Mouse (Mus musculus): ENCODE data around the gene Wfdc3. TPM values are rescaled to one million over a fixed set of nuclear protein-coding genes. Genes with fewer than 3 reads are reported as not detected.
A peak's percentile ranks its signal among the peaks of the same experiment; 100 is the strongest.

Gene Wfdc3
- polyA plus RNA-seq, 1 experiment from 2014 or later = 0.64 TPM

- no peaks in the 10 kb centered on the region for H3K9me3 ChIP-seq (replicated peaks; ENCODE audit: low read length)
- no peak overlapping the region for H3K27ac ChIP-seq
- no peak for ATAC-seq (replicated peaks; ENCODE audit: low FRiP score, low read depth)
- no peak overlapping the region for H3K9ac ChIP-seq (ENCODE audit: low read depth, low read length)
- WGBS = 94% methylated on average over 2 of the region's 2 CpGs
- H3K4me2 ChIP-seq (ENCODE audit: low read length) = no peak overlapping the region
- no peak for DNase-seq (ENCODE audit: low spot score)
- H3K4me3 ChIP-seq (replicated peaks; ENCODE audit: low read depth, low read length) = no peak overlapping the region
- TF ChIP-seq CTCF (IDR thresholded peaks at IDR 0.05; ENCODE audit: low read depth) = no peak
- H3K27me3 ChIP-seq (ENCODE audit: insufficient read depth, low read length) = no peaks in the 10 kb centered on the region
- H3K4me1 ChIP-seq (replicated peaks; ENCODE audit: insufficient read depth, low read length) = no peaks in the 10 kb centered on the region
- peaks cover 65% of the 10 kb centered on the region for H3K36me3 ChIP-seq (ENCODE audit: insufficient read depth, low read length)
Measured at GRCm38 (mm10) chr2:164761502-164761901, 15.8 kb upstream of the Wfdc3 start.

DNA sequence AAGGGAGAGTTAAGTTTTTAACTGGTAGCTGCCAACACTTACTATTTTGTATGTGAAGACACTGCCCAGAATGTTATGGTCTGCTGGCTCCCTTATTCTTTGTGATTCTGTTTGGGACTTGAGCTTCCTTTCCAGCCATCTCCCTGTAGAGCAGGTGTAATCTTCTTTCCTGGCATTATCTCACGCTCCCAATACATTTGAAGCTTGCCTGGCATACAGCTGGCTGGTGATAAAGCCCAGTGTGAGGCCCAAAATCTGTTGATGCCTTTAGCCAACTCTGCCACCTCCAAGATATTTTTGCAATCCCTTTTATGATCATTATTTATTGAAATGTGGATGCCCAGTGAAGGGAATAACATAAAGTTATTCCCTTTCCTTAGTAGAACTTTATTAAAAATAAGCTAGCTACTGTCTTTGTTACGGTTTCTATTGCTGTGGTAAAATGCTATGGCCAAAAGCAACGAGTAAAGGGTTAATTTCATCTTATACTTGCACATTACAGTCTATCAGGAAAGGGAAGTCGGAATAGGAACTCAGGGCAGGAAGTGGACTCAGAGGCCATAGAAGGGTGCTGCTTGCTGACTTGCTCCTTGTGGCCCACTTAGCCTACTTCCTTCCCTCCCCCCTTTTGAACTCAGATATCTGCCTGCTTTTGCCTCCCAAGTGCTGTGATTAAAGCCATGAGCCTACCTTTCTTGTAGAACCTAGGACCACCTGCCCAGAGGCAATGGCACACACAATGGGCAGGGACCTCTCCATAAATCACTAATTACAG lies 14.5 kb upstream of the Wfdc3 start:
- WGBS = 76% methylated on average over 4 of the region's 4 CpGs
- DNase-seq (ENCODE audit: low spot score) (no peak), ATAC-seq (replicated peaks; ENCODE audit: low FRiP score, low read depth) (no peak)
- H3K27me3 ChIP-seq (ENCODE audit: insufficient read depth, low read length) = no peaks in the 10 kb centered on the region
- no peak overlapping the region for H3K9ac ChIP-seq (ENCODE audit: low read depth, low read length)
- no peak overlapping the region for H3K27ac ChIP-seq
- TF ChIP-seq CTCF (IDR thresholded peaks at IDR 0.05; ENCODE audit: low read depth) = no peak
- peaks cover 66% of the 10 kb centered on the region for H3K36me3 ChIP-seq (ENCODE audit: insufficient read depth, low read length)
- no peak overlapping the region for H3K4me2 ChIP-seq (ENCODE audit: low read length)
- no peaks in the 10 kb centered on the region for H3K4me1 ChIP-seq (replicated peaks; ENCODE audit: insufficient read depth, low read length)
- no peak overlapping the region for H3K4me3 ChIP-seq (replicated peaks; ENCODE audit: low read depth, low read length)
- no peaks in the 10 kb centered on the region for H3K9me3 ChIP-seq (replicated peaks; ENCODE audit: low read length)

DNA sequence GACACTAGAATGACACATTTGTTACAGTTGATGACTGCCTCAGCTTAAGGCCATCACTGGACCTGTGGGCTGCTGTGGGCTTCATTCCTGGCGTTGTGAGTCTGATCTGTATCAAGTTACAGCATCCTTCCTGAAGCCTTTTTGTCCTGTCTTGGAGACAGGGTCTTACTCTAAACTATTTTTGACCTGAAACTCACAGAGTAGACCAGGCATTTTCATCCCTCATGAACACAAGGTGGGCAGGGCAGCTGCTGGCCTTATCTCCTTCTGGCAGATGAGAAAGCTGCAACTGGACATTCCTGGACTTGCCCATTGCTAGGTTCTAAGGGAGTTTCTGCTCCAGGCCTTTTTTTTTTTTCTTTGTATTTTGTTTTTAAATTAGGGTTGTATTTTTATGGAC lies 13.0 kb upstream of the Wfdc3 start:
- Histone ChIP-seq H3K9ac (ENCODE audit: low read depth, low read length) (no peak overlapping the region), H3K27me3 (ENCODE audit: insufficient read depth, low read length) (no peaks in the 10 kb centered on the region), H3K27ac (no peak overlapping the region), H3K36me3 (ENCODE audit: insufficient read depth, low read length) (peaks cover 75% of the 10 kb centered on the region), H3K4me3 (replicated peaks; ENCODE audit: low read depth, low read length) (no peak overlapping the region), H3K9me3 (replicated peaks; ENCODE audit: low read length) (no peaks in the 10 kb centered on the region), H3K4me2 (ENCODE audit: low read length) (no peak overlapping the region), H3K4me1 (replicated peaks; ENCODE audit: insufficient read depth, low read length) (no peaks in the 10 kb centered on the region)
- no peak for DNase-seq (ENCODE audit: low spot score)
- TF ChIP-seq CTCF (IDR thresholded peaks at IDR 0.05; ENCODE audit: low read depth) = no peak
- WGBS = 32% methylated on average over 1 of the region's 1 CpGs
- ATAC-seq (replicated peaks; ENCODE audit: low FRiP score, low read depth) = no peak

DNA sequence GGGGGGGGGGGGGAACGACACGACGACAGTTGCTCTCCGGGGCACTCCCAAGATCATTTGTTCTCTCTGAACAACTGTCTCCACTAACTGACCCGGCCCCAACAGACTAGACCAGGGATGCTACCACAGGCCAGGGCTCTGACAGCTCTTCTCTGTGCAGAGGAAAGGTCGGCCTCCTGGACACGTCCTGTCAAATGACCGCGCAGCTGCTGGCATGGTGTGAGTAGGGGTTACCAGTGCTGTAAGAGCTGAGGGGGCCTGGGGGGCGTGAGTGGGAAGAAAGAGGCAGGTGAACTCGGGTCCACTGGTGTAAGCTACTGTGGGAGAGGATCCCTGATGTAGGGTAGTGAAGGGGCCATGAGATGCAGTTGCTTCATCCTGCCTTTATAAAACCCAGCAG lies 12.1 kb upstream of the Wfdc3 start:
- Histone ChIP-seq H3K4me3 (replicated peaks; ENCODE audit: low read depth, low read length) (no peak overlapping the region), H3K4me1 (replicated peaks; ENCODE audit: insufficient read depth, low read length) (no peaks in the 10 kb centered on the region), H3K4me2 (ENCODE audit: low read length) (no peak overlapping the region), H3K27ac (no peak overlapping the region), H3K9ac (ENCODE audit: low read depth, low read length) (no peak overlapping the region), H3K27me3 (ENCODE audit: insufficient read depth, low read length) (no peaks in the 10 kb centered on the region), H3K36me3 (ENCODE audit: insufficient read depth, low read length) (peaks cover 69% of the 10 kb centered on the region), H3K9me3 (replicated peaks; ENCODE audit: low read length) (no peaks in the 10 kb centered on the region)
- WGBS = 87% methylated on average over 11 of the region's 11 CpGs
- ATAC-seq (replicated peaks; ENCODE audit: low FRiP score, low read depth) (no peak), DNase-seq (ENCODE audit: low spot score) (no peak)
- TF ChIP-seq CTCF (IDR thresholded peaks at IDR 0.05; ENCODE audit: low read depth) = no peak

GRCm38 (mm10) chr2:164754800-164755199 lies 9.1 kb upstream of the Wfdc3 start:
- H3K27me3 ChIP-seq (ENCODE audit: insufficient read depth, low read length) = no peaks in the 10 kb centered on the region
- H3K4me1 ChIP-seq (replicated peaks; ENCODE audit: insufficient read depth, low read length) = no peaks in the 10 kb centered on the region
- no peak overlapping the region for H3K27ac ChIP-seq
- WGBS = 72% methylated on average over 2 of the region's 2 CpGs
- H3K4me3 ChIP-seq (replicated peaks; ENCODE audit: low read depth, low read length) = no peak overlapping the region
- no peak for TF ChIP-seq CTCF (IDR thresholded peaks at IDR 0.05; ENCODE audit: low read depth)
- ATAC-seq (replicated peaks; ENCODE audit: low FRiP score, low read depth) (no peak), DNase-seq (ENCODE audit: low spot score) (no peak)
- no peak overlapping the region for H3K9ac ChIP-seq (ENCODE audit: low read depth, low read length)
- peaks cover 67% of the 10 kb centered on the region for H3K36me3 ChIP-seq (ENCODE audit: insufficient read depth, low read length)
- H3K9me3 ChIP-seq (replicated peaks; ENCODE audit: low read length) = no peaks in the 10 kb centered on the region
- no peak overlapping the region for H3K4me2 ChIP-seq (ENCODE audit: low read length)

DNA sequence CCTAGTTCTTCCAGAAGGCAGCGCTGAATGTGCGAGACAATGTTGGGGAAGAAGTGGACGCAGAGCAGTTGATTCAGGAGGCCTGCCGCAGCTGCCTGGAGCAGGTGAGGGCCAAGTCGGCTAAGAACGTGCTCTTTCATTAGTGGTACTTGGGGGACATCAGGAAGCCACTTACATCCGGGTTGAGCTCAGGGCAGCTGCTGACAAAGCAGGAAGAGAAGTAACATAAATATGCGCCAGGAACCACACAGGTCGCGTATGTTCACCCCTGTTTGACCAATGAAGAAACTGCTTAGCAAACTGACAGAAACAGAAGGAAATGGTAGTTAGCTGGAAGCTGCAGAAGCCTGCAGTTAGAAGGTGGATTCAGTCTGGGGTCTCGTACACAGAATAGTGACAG lies 8.4 kb upstream of the Wfdc3 start:
- H3K36me3 ChIP-seq (ENCODE audit: insufficient read depth, low read length) = peaks cover 61% of the 10 kb centered on the region
- no peaks in the 10 kb centered on the region for H3K4me1 ChIP-seq (replicated peaks; ENCODE audit: insufficient read depth, low read length)
- no peaks in the 10 kb centered on the region for H3K27me3 ChIP-seq (ENCODE audit: insufficient read depth, low read length)
- H3K9me3 ChIP-seq (replicated peaks; ENCODE audit: low read length) = no peaks in the 10 kb centered on the region
- H3K9ac ChIP-seq (ENCODE audit: low read depth, low read length) = no peak overlapping the region
- no peak for TF ChIP-seq CTCF (IDR thresholded peaks at IDR 0.05; ENCODE audit: low read depth)
- H3K4me2 ChIP-seq (ENCODE audit: low read length) = no peak overlapping the region
- H3K27ac ChIP-seq = no peak overlapping the region
- 67% methylated on average over 11 of the region's 11 CpGs for WGBS
- no peak overlapping the region for H3K4me3 ChIP-seq (replicated peaks; ENCODE audit: low read depth, low read length)
- ATAC-seq (replicated peaks; ENCODE audit: low FRiP score, low read depth) = no peak
- peak; percentile 19 for DNase-seq (ENCODE audit: low spot score)

DNA sequence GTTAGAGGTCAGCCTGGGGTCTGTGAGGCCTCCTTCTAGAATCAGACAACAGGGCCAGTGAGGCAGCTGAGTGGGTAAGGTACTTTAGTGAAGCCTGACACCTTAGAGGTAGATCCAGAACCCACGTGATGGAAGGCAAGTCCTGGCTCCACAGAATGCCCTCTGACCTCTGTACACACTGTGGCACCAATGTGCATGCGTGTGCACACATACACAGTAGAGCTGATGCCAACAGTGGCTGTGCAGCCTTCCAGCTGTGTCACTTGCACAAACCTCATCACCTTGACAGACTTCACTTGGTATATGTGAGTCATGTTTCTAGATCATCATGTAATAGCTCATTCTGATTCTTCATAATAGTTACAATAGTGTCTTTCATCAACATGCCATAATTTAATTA lies 6.7 kb upstream of the Wfdc3 start:
- TF ChIP-seq CTCF (IDR thresholded peaks at IDR 0.05; ENCODE audit: low read depth) = no peak
- 85% methylated on average over 2 of the region's 2 CpGs for WGBS
- Histone ChIP-seq H3K4me2 (ENCODE audit: low read length) (no peak overlapping the region), H3K9me3 (replicated peaks; ENCODE audit: low read length) (no peaks in the 10 kb centered on the region), H3K36me3 (ENCODE audit: insufficient read depth, low read length) (peaks cover 54% of the 10 kb centered on the region), H3K4me1 (replicated peaks; ENCODE audit: insufficient read depth, low read length) (no peaks in the 10 kb centered on the region), H3K27me3 (ENCODE audit: insufficient read depth, low read length) (no peaks in the 10 kb centered on the region), H3K27ac (no peak overlapping the region), H3K4me3 (replicated peaks; ENCODE audit: low read depth, low read length) (no peak overlapping the region), H3K9ac (ENCODE audit: low read depth, low read length) (no peak overlapping the region)
- DNase-seq (ENCODE audit: low spot score) (no peak), ATAC-seq (replicated peaks; ENCODE audit: low FRiP score, low read depth) (no peak)
